Mouse (Mus musculus): ENCODE data around the gene Igf2r. TPM values are rescaled to one million over a fixed set of nuclear protein-coding genes. Genes with fewer than 3 reads are reported as not detected.

The Igf2r gene
- total RNA-seq (2021) = 10 to 100 TPM; 76.5 to 97.4 TPM
- long read RNA-seq, experiment 1, full-length matches to known transcripts = 2 of 14 reads
- long read RNA-seq, experiment 1, partial matches to known transcripts = 6 of 14 reads
- long read RNA-seq, experiment 1, other reads (novel, unspliced or antisense) = 6 of 14 reads
- long read RNA-seq, experiment 2, partial matches to known transcripts = 1 of 8 reads
- long read RNA-seq, experiment 2, other reads (novel, unspliced or antisense) = 7 of 8 reads

DNA sequence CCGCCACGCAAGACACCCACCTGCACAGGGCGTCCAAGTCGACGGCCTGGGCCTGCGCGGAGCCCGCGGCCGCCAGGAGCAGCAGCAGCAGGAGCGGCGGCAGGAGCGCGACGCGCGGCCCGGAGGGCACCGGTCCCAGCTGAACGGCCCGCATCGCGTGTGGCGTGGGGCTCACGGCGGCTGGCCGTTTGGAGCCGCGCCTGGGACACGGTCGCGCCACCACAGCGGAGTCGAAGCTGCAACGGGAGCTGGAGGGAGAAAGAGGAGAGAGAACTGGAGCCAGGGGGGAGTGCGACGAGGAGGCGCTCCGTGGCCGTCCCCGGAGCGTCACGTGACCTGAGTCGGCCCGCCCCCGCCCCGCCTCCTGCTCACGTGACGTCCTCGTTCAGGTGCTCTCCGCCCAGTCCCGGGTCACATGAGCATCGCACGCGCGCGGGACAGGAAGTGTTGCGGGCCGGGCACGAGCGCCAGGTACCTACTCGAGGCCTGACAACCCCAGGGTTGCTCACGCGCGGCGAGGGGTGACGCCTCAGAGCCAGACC, at the start of gene Igf2r:
TSS of gene Igf2r (minus strand) at position 285 of the 542 bp plus-strand sequence.
- DNase-seq = peak; percentile 79 to 88

DNA sequence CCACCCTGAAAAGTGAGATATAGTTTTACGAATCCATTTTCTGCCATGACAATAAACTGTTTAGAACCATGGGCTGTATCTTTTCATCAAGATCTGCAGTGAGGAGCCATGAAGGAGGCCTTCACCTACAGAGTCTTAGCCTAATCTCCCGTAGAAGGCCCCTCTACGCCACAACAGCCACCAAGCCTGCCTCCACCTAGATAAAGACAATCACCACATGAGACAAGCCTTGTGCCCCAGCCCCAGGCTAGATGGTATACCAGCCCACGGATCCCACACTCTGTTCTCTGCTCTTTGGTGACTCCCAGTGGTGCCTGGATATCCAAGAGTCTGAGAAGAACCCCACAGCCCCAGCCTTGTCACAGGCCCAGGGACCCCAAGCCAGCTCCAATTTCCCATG, 46.4 kb upstream of the Igf2r start:
- no peak for DNase-seq

DNA sequence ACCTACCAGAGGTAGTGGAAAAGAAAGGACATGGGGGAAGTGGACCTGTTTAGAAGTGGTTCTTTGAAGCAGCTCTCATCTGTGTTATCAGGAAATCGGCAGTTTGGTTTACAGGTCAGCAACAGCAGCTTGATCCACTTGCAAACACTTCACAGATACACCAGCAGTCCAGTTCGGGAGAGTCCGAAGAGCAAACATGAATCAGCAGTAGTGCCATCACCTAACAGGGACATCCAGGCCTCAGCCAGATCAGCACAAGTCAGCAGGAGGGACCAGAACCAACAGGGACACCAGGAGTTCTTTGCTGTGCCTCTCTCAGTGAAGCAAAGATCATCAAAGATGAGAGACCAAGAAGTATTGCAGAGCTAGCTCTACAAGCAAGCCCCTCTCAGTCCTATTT, 45.0 kb upstream of the Igf2r start:
- no peak for DNase-seq

DNA sequence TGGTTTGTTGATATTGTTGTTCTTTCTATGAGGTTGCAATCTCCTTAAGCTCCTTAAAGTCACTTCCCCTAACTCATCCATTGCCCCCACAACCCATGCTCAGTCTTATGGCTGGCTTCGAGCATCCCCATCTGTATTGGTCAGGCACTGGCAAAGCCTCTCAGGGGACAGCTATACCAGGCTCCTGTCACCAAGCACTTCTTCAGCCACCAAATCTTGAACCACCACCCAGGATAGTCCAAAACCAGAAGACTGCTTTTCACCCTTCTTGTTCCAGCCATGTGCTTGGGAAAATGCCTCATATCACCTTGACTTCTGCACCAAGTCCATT, 41.5 kb upstream of the Igf2r start:
- no peak for DNase-seq

DNA sequence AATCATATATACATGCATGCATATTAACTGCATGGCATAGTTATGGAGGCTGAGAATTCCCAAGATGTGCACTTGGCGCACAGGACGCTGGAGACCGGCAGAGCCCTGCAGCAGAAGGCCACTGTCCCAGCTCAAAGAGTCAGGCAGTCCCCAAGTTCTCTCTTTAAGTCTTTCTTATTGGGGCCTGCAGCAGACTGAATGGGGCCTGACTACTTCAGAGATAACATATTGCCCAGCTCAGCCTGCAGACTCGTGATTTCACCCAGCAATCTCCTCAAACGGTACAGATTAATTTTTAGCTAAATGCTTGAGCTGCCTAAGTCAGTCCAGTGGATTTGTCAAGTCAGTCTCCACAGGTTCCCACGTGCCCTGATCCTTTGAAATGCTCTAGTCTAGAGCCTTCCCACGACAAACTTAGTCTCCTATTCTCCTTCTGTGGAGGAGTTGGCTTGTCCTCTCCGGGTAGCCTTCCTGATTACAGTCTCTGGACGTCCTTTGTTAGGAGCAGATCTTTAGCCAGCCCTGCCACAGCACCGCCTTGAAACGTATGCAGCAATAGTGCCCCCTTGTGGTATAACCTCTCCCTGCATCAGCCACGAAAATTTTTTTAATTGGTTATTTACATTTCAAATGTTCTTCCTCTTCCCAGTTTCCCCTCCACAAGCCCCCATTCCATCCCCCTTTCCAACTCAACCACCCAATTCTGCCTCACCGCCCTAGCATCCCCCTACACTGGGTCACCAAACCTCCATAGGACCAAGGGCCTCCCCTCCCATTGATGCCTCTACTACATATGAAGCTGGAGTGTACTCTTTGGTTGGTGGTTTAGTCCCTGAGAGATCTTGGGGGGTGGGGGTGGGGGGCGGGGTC, 40.9 kb upstream of the Igf2r start:
- DNase-seq = peak; percentile 71 to 80

DNA sequence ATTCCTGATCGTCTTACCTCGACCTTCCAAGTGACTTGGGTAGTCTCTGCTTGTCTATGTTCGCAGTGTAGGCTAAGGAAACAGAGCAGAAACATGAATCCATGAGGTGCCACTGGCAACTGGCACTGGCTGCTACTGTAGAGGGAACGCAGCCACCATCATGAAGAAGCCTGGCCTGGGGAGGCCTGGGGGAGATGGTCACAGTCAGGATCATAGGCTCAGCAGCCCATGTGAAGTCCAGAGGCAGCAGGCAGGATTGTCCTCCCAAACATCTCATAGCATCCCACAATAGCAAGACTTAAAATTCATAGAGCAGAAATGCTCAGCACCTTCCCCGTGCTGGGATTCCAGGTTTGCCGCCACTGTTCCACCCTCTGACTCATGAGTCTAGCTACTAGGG, 39.4 kb upstream of the Igf2r start:
- DNase-seq = no peak

DNA sequence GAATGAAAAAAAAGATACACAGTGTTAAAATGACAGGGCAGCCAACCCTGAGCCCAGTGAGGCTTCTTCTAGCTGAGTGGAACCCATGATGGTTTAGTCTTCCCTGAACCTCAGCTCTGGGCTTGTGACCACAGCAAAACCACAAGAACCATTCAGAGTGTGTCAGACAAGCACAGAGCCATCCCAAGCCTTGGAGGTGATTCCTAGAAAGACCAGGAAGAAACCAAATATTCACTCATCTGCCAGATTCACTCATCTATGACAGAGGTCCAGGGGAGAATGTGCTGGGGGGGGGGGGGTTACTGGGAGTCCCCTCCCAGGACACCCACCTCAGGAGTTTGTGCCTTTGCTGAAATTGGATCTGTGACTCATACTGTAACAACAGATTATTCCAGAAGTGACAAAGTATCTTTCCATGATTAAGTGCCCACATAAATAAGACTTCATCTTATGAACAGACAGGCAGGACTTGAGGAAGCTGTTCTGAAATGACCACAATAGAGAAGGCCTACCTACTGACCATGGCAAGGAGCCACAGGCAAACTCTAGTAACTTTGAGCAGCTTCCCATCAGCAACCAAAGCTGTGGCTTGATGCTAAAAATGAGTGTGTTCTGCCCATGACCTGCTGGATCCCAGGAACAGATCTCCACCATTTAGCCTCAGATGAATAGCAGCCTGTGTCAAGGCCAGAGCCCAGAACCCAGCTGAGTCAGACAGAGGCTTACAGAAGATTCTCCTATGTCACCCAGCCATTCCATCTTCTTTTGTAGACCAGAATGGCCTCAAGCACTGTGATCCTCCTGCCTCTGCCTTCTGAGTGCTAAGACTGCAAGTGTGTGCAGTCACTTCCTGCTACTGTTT, 35.4 kb upstream of the Igf2r start:
- peak; percentile 53 to 54 for DNase-seq

DNA sequence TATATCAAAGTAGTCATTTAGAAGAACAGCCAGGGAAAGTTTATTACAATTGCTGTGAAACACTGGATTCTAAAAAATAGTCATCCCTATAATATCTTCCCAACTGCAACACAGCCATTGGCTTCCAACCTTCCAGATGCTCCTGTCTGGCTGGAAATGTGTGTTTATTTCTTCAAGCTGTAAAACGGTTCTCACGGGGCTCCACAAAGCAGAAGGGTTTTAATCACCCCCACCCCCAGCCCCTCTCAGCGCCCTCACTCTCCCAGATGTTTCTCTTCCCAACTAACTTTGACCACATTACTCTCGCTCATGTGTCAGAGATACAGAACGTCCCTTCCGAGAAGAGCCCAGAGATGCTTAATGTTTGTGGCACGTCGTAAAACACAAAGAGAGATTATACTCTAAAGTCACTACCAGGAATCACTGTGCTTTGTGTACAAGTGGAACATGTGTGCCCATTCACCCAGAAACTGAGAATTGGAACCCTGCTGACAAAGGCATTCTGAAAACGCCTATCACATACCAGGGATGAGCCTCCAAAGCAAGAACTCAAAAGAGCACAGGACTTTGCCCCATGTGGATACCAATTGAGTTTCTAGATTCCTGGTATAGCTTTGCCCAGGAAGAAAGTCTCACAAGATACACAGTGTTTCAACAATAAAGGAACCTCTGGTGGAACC, 32.5 kb upstream of the Igf2r start:
- no peak for DNase-seq

DNA sequence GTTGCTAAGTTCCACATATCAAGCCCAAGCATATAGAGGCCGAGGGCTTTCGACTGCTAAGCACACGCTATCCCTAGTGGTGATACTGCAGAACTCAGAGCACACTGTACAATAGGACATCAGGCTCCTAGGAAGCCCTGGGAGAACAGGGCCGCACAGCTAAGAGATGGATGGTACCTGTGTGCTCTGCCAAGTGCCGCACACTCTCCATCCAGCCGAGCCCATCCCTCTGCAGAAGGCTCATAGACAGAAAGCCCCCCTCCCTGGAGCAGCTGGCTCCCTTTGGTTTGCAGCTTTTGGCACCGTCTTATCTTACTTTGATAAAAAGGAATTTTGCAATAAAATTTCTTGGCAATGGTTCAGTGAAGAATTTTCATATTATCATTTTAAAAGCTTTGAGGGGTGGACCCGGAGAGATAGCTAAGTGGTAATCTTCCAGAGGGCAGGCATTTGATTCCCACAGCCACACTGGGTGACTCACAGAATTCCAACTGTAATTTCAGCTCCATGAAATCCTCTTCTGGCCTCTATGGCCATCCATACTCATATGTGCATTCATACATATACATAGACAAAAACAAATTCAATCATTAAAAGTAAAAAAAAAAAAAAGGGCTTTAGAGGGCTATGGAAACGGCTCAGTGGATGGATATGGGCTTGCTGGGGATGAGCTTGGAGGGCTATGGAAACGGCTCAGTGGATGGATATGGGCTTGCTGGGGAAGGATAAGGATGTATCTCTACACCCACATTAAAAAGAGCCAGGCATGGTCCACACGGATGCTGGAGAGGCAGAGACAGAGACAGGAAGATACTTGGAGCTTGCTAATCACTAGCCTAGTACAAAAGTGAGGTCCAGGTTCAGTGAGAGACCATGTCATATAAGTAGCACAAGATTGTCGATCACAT, 30.2 kb upstream of the Igf2r start:
- peak; percentile 36 to 56 for DNase-seq

DNA sequence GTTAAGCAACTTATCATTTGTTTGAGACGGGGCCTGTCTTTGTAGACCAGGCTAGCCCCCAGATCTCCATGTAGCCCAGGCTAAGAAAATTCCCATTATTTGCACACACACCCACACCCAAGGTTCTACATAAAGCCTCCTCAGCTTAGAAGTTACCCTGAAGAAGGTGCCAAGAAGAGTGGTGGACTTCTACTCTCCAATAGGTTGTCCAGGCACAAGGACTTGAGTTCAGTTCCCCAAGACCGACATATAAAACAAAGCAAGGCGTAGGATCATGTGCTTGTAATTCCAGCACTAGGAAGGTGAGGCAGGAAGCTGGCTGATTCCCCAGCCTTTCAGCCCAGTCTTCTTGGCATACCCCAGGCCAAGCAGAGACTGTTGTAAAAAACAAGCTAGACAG, 29.1 kb upstream of the Igf2r start:
- DNase-seq = no peak

DNA sequence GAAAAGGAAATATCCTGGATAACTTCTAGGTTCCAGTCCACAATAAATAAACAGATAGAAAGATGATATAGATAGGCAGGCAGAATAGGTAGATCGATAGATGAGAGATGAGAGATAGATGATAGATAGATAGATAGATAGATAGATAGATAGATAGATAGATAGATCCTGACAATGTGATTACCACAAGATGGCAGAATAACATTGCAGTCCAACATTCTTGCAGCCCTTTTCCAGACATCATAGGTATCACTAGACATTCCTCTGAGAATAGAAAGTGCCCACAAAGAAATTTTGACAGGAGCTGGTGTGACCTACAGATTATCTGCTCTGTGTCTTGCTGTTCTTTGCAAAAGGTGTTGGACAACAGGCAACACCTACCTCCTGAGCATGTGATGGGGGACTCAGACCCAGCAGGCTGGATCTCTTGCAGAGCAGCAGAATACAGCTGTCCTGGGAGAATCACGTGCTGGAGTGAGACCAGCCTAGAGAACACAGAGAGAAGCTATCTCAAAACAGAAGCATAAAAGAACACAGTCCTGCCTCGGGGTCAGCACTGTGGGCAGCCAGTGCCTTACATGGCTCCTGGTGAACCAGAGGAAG, 28.1 kb upstream of the Igf2r start:
- DNase-seq = no peak

DNA sequence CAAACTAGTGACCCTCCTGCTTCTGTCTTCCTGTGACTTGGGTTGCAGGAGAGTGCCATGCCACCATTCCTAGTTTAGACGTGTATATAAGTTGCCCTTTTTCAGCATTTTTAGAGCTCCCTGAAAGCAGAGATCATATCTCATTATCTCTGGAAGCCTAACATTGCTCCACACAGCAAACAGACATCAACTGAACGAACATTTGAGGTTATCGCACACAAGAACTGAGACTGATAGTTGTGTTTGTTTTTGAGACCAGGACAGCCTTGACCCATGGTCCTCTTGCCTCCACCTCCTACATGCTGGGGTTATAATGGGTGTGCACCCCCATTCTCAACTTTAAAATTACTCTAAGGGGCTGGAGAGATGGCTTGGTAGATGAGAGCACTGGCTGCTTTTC, 27.2 kb upstream of the Igf2r start:
- DNase-seq = no peak

DNA sequence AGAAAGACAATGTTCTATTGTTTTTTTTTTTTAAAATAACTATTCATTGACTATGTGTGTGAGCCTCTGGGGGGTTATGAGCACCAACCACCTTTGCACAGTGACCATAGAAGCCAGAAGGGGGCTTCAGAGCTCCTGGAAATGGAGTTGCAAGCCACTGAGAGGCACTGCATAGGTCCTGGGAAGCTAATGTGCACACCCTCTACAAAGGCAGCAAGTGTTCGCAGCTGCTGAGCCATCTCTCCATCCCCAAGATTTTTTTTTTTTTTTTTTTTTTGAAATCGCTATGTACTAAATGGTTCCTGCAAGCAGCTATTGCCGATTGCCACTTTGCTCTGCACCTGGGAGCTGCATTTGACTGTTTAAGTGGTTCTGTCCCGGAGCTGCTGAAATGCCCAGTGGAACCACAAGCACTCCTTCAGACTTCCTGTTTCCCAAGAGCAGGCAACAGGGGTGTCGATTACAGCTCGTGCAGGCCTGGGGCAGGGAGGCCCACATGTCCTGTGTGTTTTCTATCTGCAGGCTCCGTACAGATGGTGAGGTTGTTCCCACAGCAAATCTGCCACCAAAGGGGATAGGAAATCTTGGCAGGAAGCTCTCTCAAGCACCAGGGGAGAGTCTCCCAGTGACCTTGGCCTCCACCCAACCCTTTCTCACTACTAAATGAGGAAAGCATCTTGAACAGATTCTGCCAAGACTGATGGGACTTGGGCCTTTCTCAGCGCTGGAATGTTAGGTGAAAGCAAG, 24.4 kb upstream of the Igf2r start:
- peak; percentile 48 to 72 for DNase-seq

DNA sequence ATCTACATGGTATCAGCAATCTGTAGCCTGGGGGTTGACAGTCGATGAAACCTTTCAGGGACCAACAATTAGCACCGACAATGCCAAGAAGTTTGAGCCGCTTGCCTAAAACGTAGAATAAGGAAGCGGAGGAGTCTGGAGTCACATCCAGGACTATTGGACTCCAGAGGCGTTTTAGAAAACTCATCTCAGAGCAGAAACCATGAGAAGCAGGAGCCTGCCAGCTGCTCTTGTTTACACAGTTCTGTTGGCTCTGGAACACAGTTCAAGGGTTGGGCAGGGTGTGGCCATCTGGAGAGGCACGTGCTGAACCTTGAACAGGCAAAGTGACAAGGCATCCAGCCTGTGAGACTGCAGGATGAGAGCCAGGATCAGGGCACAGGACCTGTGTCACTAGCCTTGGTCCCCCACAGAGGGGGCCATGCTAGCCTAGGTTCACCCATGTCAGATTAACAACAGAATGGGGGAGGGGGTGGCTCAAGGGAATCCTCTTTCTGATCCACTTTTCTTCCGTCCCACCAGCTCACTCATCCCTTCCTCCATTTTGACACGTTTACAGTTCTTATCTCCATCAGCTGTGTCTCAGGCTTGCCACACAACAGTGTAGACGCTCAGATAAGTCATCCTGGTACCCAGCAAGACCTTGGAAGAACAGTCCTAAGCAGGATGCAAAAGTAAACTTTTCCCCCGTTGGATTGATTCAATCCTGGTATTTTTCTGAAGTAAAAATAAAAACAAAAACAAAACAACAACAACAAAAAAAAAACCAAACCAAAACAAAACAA, 23.1 kb upstream of the Igf2r start:
- peak in 1 of 2 experiments; percentile 44 for DNase-seq

DNA sequence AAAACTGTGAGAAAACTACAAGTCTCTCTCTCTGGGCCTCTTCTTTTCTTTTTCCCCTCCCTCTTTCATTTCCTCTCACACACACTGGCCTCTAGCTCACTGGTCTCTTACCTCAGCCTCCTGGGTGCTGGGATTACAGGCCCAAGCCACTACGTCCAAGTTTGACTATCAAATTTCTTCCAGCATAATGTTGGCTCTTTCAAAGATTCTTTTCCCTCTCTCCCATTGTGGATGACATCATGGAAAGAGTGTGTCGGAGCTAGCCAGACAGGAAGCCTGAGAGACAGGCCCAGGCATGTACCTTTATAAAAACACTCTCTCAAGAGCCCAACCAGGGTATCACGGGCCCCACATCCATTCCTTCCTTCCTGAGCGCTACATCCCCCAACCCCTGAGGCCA, 22.0 kb upstream of the Igf2r start:
- DNase-seq = peak in 1 of 2 experiments; percentile 33

DNA sequence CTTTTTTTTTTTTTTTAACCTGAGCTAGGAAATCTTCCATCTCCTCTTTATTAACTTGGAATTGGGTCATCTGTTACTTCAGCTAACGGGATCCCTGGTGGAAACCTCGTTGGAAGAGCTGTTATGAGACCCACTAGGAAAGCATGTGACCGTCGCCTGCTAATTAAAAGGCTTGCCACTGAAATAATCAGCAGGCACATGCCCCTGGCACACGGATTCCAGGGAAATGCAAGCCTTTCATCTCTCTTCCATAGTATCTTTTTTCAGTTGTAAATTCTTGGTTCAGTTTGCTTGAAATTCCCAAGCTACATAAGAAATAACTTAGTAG, 21.6 kb upstream of the Igf2r start:
- DNase-seq = no peak

DNA sequence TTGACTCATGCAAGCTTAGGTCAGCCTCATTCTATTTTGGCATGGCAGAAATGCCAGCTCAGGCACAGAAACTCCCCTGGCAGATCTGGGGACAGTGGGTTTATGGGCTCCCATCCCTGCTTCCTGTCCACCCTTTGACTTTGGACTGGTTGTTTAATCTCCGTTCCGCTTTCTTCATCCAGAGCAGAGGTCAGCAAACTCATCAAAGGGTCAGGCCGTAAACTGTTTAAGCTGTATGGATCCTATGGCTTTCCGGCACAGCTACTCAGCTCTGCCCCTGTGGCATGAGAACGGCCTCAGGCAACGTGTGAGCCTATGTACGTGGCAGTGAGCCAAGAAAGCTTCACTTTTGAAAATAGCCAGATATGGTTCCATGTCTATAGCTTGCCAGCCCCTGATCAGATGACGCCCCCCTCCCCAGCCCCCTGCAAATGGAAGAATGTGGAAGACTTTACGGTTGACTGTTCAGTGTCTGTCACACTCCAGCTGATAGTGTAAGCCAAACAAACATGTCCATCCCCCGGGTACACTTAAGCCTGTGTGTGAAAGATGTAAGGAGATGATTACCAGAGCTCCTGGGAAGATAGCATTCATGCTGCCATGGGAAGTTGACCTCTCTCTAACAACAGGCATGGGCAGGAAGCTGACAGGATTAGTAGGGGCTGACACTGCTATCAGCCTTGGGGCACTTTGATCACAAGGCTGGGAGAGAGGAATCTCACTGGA, 21.1 kb upstream of the Igf2r start:
- DNase-seq = peak in 1 of 2 experiments; percentile 37
